Mouse (Mus musculus) liver, embryonic 11.5 days (tissue): ENCODE measurements around the gene Ktn1. TPM values are rescaled to one million over a fixed set of nuclear protein-coding genes. Genes with fewer than 3 reads are reported as not detected.

Source experiments
- ATAC-seq: fragments of 200-750 bp; cut with Nextera tagmentation; replicated peaks from 2 replicates; pipeline ENCODE4 v1.8.0; 2017; ENCODE audit warnings: moderate number of reproducible peaks, mild to moderate bottlenecking, moderate TSS enrichment, moderate library complexity; ENCODE audit not compliant: low FRiP score
- DNase-seq: peaks from one replicate; pipeline ENCODE4 v3.0.0-alpha.2; 2017; ENCODE audit warnings: low spot score
- H3K27ac ChIP-seq: fragments of 300-500 bp; sonication (generic); 2 replicates; pipeline ENCODE4 v1.5.1; 2014; ENCODE audit warnings: mild to moderate bottlenecking, low read depth, low read length, control low read depth
- H3K27me3 ChIP-seq: fragments of 300-500 bp; sonication (generic); replicated peaks from 2 replicates; pipeline ENCODE4 v1.6.1; 2014; ENCODE audit warnings: low read length, mixed read lengths; ENCODE audit not compliant: control insufficient read depth, insufficient read depth
- H3K36me3 ChIP-seq: fragments of 300-500 bp; sonication (generic); 2 replicates; pipeline ENCODE4 v1.6.1; 2014; ENCODE audit warnings: mild to moderate bottlenecking, low read length, moderate library complexity, mixed read lengths; ENCODE audit not compliant: control insufficient read depth, insufficient read depth
- H3K4me1 ChIP-seq: fragments of 300-500 bp; sonication (generic); replicated peaks from 2 replicates; pipeline ENCODE4 v1.6.1; 2014; ENCODE audit warnings: low read length, mixed read lengths; ENCODE audit not compliant: control insufficient read depth, insufficient read depth
- H3K4me2 ChIP-seq: fragments of 300-500 bp; sonication (generic); 2 replicates; pipeline ENCODE4 v1.6.1; 2014; ENCODE audit warnings: mild to moderate bottlenecking, control low read depth, moderate library complexity
- H3K4me3 ChIP-seq: fragments of 300-500 bp; sonication (generic); 2 replicates; pipeline ENCODE4 v1.5.1; 2014; ENCODE audit warnings: low read depth, low read length, control low read depth
- H3K9ac ChIP-seq: fragments of 300-500 bp; sonication (generic); 2 replicates; pipeline ENCODE4 v1.6.1; 2014; ENCODE audit warnings: low read depth, low read length, control low read depth
- H3K9me3 ChIP-seq: fragments of 300-500 bp; sonication (generic); 2 replicates; pipeline ENCODE4 v1.6.1; 2016; ENCODE audit warnings: low read length, inconsistent platforms, mixed read lengths; ENCODE audit not compliant: control insufficient read depth
- WGBS: fragments of 180-500 bp; shearing (Covaris S2); extraction: QIAGEN DNeasy Blood & Tissue Kit; methylation state at CpG from one replicate; pipeline ENCODE4 v1.1.7; 2014; 5-methylcytosine and 5-hydroxymethylcytosine counted together
- polyA plus RNA-seq: library from polyadenylated mRNA; unstranded; fragments of >200 nt; fragmentation: Nextera tagmentation; extraction: Ambion mirVana; gene quantifications from 2 replicates; pipeline ENCODE4 v1.2.1, GENCODE M21; 2014

Ktn1 gene
- polyA plus RNA-seq, 1 experiment from 2014 or later = 45.0 TPM

DNA sequence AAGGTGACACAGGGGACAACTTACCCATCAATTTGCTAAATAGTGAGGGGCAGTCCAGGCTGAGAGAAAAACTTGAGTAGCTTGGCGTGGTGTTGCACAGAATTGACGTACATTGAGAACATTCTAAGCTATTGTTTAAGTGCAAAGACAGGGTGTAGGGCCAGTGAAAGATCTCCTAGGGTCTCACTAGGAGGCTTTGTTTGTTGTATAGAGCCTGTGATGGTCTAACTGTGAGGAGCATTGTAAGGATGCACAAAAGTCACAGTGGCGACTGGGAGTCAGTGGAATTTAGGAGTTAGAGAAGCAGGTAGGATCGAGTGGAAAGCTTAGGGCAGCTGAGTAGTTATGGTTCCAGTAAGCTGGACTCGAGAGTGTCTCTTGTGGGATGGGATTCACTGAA, 50.9 kb downstream of the Ktn1 start:
- Histone ChIP-seq H3K4me2 (no peak overlapping the region), H3K9ac (no peak overlapping the region), H3K36me3 (peaks cover 11% of the 10 kb centered on the region; the same call in 1 of the 2 replicates), H3K4me3 (no peak overlapping the region), H3K27me3 (no peaks in the 10 kb centered on the region), H3K9me3 (no peaks in the 10 kb centered on the region), H3K4me1 (no peaks in the 10 kb centered on the region), H3K27ac (no peak overlapping the region)
- ATAC-seq (no peak), DNase-seq (no peak)
- WGBS = 87% methylated on average over 5 of the region's 5 CpGs

DNA sequence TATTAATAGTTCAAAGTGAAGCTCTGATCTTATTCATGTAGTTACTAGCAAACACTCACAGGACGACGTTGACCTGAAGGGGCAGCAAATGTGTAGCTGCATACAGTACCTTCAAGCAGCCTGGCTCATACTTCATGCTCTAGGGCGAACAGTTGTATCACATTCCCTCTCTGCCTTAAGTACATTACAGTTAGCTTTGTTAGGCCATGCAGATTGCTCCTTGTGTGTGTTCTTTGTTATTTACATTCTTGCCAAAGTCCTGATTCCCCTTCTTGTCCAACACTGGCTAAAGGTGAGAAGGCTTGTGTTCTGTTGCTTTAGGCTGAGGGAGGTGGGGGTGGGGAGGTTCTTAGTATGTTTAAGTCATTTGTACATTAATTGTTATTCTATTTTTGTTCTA, 61.3 kb downstream of the Ktn1 start:
- DNase-seq (no peak), ATAC-seq (no peak)
- Histone ChIP-seq H3K27me3 (no peaks in the 10 kb centered on the region), H3K9ac (no peak overlapping the region), H3K36me3 (peaks cover 14% of the 10 kb centered on the region; the same call in 1 of the 2 replicates), H3K4me1 (no peaks in the 10 kb centered on the region), H3K9me3 (no peaks in the 10 kb centered on the region), H3K27ac (no peak overlapping the region), H3K4me3 (no peak overlapping the region), H3K4me2 (no peak overlapping the region)
- 86% methylated on average over 3 of the region's 3 CpGs for WGBS

DNA sequence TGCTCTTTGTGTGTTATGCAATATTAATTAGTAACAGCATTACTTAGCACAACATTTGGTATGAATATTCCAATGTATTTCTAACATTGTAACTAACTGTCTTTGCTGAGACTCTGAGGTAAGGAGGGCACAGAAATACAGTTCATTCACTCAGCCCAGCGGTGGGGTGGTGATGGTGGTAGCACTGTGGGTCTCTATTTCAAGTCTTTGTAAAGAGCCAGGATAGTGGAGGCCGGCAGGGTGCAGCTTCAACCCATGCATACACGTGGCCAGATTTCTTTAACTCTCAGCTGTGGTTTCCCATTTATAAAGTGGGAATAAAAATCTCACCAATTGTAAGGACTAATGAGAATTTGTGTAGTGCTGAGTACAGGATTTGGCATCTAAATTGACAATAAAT, 67.5 kb downstream of the Ktn1 start:
- Histone ChIP-seq H3K4me1 (no peaks in the 10 kb centered on the region), H3K36me3 (peaks cover 9% of the 10 kb centered on the region; the same call in 1 of the 2 replicates), H3K27me3 (no peaks in the 10 kb centered on the region), H3K27ac (no peak overlapping the region), H3K4me2 (no peak overlapping the region), H3K9me3 (no peaks in the 10 kb centered on the region), H3K4me3 (no peak overlapping the region), H3K9ac (no peak overlapping the region)
- WGBS = 84% methylated on average over 3 of the region's 3 CpGs
- ATAC-seq (no peak), DNase-seq (no peak)

DNA sequence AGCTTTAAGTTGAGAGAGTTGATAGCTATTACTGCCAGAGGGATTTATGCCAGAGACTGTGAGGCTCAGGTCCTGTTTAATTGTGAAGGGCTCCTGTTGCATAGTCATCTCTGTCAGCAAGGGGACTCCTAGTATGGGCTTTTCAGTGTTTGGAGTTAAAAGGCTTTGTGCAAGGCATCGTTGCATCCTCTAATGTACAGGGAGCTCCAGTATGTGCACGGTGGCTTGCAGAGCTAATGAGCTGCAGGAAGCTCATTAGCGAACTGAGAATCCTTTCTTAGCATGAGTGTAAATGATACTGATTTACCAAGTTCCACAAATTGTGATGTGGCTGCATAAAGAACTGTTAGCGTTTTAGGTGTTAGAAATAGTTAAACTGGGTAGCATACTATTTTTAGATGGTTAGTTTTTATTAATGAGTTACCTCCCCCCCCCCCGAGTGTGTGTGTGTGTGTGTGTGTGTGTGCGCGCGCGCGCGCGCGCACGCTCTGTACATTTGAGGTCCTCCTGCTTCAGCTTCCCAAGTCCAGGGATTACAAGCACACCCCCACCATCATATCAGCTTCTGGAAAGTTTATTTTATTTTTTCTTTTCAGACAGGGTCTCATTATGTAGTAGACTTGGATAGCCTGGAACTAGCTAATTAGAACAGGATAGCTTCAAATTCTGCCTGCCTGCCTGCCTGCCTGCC, 69.8 kb downstream of the Ktn1 start:
- no peaks in the 10 kb centered on the region for H3K27me3 ChIP-seq
- no peaks in the 10 kb centered on the region for H3K9me3 ChIP-seq
- no peak for ATAC-seq
- peaks cover 11% of the 10 kb centered on the region; the same call in 1 of the 2 replicates for H3K36me3 ChIP-seq
- 97% methylated on average over 14 of the region's 14 CpGs for WGBS
- no peak for DNase-seq
- no peak overlapping the region for H3K4me3 ChIP-seq
- H3K4me1 ChIP-seq = no peaks in the 10 kb centered on the region
- H3K27ac ChIP-seq = no peak overlapping the region
- H3K9ac ChIP-seq = no peak overlapping the region
- no peak overlapping the region for H3K4me2 ChIP-seq

DNA sequence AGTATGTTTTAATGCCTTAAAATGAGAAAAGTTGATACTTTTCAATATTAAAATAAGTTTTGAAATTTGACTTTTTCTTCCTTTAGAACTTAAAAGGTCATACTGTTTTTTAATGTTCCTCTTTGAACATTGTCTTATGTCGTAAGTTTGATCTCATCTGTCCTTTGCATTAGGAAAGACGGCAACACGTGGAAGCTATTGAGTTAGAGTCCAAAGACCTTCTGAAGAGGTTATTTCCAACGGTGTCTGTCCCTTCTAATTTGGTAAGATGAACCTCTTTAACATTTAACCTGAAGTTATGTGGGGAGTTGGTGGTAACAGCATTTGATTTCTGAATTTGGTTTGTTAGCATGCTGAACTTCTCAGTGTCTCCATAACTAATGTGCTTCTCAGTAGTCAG, 71.8 kb downstream of the Ktn1 start:
- no peak for DNase-seq
- Histone ChIP-seq H3K36me3 (peaks cover 14% of the 10 kb centered on the region), H3K27ac (no peak overlapping the region), H3K4me1 (no peaks in the 10 kb centered on the region), H3K9me3 (no peaks in the 10 kb centered on the region), H3K4me2 (no peak overlapping the region), H3K9ac (no peak overlapping the region), H3K4me3 (no peak overlapping the region), H3K27me3 (no peaks in the 10 kb centered on the region)
- WGBS = 96% methylated on average over 4 of the region's 4 CpGs
- ATAC-seq = no peak

DNA sequence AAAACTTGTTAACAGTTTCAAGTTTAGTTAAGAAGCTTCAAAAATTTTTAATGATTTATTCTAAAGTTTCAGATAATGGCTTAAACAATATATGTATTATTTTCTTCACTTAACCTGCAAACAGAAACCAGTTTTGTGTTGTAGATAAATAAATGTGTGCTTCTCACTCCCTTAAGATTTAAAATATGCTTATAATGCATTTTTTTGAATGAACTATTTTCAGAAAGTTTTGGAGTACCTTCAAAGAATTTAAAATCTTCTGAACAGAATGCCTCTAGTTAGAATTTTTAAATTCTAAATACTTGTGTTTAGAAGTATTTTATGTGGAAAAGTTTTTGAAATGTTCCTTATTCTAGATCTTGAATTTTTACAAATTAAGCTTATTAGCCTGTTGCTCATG, 74.8 kb downstream of the Ktn1 start:
- H3K9ac ChIP-seq = no peak overlapping the region
- H3K9me3 ChIP-seq = no peaks in the 10 kb centered on the region
- no peak overlapping the region for H3K27ac ChIP-seq
- no peaks in the 10 kb centered on the region for H3K4me1 ChIP-seq
- H3K4me3 ChIP-seq = no peak overlapping the region
- no peak overlapping the region for H3K4me2 ChIP-seq
- no peaks in the 10 kb centered on the region for H3K27me3 ChIP-seq
- no peak for DNase-seq
- ATAC-seq = no peak
- peaks cover 18% of the 10 kb centered on the region for H3K36me3 ChIP-seq

DNA sequence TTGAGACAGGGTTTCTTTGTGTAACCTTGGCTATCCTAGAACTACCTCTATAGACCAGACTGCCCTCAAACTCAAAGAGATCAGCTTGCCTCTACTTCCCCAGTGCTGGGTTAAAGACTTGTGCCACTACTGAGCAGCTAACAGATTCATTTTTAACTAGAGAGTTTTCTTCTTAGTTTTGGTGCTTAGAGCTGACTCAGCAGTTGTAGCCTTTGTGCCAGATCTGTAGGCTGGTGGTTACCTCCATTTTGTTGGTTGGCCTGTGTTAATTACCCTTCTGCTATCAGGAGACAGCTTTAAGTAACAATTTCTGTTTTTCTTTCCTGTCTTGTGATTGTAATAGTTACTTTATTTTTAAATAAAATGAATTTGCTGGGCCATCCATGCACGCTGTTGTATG, 80.3 kb downstream of the Ktn1 start:
- WGBS = 92% methylated on average over 1 of the region's 1 CpGs
- Histone ChIP-seq H3K27me3 (no peaks in the 10 kb centered on the region), H3K4me3 (no peak overlapping the region), H3K4me1 (no peaks in the 10 kb centered on the region), H3K9me3 (no peaks in the 10 kb centered on the region), H3K9ac (no peak overlapping the region), H3K36me3 (peaks cover 29% of the 10 kb centered on the region), H3K27ac (no peak overlapping the region), H3K4me2 (no peak overlapping the region)
- DNase-seq (no peak), ATAC-seq (no peak)

DNA sequence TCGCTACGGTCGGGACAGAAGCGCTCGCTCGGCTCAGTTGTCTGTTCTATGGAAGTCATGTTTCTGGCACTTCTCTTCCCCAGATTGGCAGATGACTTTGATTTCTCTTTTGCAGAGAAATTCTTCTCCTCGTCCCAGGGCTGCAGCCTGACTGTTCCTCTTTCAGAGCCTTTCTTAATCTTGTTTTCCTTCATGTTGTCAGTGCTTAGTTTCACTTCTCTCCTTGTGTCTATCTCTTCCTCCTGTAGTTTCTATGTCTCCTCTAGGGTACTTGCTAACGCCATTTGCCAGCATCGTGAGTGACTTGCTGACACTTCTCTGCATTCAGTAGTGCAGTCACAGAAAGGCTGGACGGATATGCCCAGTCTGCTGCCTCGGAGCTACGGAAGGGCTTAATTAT, 87.1 kb downstream of the Ktn1 start:
- Histone ChIP-seq H3K9me3 (no peaks in the 10 kb centered on the region), H3K4me2 (no peak overlapping the region), H3K4me3 (no peak overlapping the region), H3K9ac (no peak overlapping the region), H3K36me3 (peaks cover 21% of the 10 kb centered on the region), H3K4me1 (no peaks in the 10 kb centered on the region), H3K27me3 (no peaks in the 10 kb centered on the region), H3K27ac (no peak overlapping the region)
- WGBS = 89% methylated on average over 12 of the region's 12 CpGs
- ATAC-seq (no peak), DNase-seq (no peak)

DNA sequence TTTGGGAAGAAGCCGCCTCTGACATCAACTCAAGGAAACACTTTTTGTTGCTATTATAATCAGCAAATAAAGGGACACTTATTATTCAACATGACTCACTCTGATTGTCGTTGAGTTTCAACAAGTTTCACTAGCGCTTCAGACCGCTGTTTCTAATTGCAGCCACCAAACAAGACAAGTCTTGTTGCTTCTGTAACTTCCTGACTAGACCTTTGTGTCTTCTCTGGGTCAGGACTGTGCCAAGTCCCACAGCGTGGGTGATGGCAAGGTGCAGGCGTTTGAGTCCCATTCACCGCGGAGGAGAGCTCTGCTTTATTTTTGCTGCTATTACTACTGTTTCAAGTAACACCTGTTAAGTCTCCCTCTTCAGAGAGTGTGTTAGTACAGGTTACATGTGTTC, 88.2 kb downstream of the Ktn1 start:
- DNase-seq = no peak
- H3K4me3 ChIP-seq = no peak overlapping the region
- 0 out of 2 replicates have a peak, but pooled peaks cover 2% of the 10 kb centered on the region for H3K4me1 ChIP-seq
- 89% methylated on average over 8 of the region's 8 CpGs for WGBS
- H3K27me3 ChIP-seq = no peaks in the 10 kb centered on the region
- H3K9me3 ChIP-seq = no peaks in the 10 kb centered on the region
- no peak overlapping the region for H3K27ac ChIP-seq
- no peak overlapping the region for H3K4me2 ChIP-seq
- no peak for ATAC-seq
- peaks cover 21% of the 10 kb centered on the region for H3K36me3 ChIP-seq
- no peak overlapping the region for H3K9ac ChIP-seq
